Mouse (Mus musculus): ENCODE results near the gene Sys1.

The Sys1 gene

DNA sequence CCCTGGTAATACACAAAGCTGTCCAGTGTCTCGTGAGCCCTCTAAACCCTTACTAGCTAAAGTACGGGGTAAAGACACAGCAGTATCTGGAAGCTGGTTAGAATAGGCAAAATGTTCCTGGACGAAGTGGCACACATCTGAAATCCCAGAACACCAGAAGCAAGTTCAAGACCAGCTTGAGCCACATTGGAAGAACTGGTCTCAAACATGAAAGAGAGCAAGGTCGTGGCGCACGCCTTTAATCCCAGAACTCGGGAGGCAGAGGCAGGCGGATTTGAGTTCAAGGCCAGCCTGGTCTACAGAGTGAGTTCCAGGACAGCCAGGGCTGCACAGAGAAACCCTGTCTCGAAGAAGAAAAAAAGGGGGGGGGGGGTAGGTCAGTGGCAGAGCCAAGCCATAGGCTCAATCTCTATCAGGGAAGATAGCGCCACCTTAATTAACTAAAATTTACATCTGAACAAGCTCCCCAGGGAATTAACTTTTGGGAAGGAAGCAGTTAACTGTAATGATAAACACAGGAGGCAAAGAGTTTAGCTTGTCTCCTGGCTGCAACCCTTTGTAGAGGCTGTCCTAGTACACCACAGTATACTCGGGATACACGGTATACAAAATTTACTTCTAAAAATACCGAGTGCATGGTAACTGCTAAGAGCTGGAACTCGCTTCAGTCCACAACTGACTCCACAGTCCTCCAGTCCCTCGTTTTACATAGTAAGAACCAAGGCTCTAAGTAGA is 26.7 kb upstream of the Sys1 start:
- no peak for TF ChIP-seq GATA4 (IDR thresholded peaks at IDR 0.05; ENCODE audit: insufficient replicate concordance, low read length)

DNA sequence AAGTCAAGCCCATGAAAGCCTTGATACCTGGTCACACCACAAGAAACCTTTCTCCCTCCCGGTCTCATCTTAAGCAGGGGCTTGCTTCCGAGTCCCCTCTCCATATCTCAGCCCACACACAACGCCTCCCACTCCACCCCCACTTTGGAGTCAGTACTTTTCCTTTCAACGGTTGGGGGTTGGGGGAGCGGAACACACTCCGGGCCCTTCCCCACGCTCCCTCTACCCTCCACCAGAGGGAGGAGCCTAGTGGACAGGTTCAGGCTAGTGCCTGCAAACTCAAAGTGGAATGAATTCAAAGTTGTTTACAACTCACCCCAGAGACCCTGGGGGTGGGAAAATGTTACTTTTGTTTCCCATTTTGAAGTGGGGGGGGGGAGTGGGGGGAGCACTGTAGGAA is 26.1 kb upstream of the Sys1 start:
- TF ChIP-seq GATA4 (IDR thresholded peaks at IDR 0.05; ENCODE audit: insufficient replicate concordance, low read length) = no peak

DNA sequence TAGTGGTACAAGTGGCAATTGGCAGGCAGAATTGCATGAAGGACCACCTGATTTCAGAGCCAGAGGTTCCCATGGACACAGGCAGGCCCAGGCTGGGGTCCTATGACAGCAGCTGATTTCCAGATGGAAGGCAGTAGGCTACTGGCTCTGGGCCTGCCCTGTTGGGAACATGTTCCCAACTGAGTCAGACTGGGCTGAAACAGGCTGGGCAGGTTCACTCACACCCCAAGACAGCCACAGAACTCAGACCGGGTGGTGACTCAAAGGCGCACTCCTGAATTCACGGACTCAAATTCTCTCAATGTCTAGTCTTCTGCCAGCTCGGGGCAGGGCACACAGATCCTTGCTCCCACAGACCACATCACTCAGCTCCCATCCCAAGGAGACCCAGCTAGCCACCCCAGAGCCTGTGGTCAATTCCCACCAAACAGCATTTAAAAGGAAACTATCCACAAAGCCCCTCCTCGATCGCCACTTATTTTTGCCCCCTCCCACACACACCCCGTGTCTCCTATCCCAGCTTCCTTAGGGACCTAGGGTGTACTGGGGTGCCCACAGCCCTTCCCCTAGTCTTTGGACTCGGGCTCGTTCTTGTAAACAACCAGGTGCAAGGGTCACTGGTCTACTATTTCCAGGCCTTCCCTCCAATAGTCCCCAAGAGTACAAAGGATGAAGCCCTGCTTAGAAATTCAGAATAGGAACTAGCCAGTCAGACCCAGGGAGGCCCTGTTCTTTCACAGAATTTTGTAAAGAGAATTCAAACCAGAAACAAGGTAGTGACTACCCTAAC is 24.9 kb upstream of the Sys1 start:
- TF ChIP-seq GATA4 (IDR thresholded peaks at IDR 0.05; ENCODE audit: insufficient replicate concordance, low read length) = no peak

DNA sequence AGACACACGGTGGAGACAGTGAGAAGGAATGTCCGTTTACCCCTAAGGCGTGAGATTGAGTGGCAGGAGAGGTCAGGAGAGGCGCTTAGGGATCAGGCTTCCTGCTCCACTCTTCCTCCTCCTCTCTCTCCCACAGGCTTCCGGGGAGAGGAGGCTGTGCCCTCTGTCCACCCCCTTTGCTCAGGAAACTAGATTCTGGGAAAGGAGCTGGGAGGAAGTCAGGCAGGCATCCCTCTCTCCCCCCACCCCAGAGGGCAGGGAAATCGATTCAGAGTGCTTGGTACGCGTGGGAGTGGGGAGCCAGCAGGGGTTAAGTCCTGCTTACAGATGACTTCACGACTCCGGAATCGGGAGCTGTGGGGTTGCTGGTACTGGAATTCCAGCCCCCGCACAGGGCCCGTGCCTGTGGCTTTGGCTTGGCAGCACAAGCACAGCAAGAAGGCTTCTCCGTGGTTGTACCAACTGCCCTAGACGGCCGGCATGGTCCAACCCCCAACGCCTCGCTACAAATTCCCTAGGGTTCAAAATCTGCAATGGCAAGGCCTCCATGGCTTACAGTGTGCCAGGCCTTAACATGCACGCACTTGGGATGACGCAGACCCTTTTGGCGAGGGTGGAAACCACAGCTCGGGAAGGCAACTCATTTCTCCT is 24.1 kb upstream of the Sys1 start:
- TF ChIP-seq GATA4 (IDR thresholded peaks at IDR 0.05; ENCODE audit: insufficient replicate concordance, low read length) = no peak

DNA sequence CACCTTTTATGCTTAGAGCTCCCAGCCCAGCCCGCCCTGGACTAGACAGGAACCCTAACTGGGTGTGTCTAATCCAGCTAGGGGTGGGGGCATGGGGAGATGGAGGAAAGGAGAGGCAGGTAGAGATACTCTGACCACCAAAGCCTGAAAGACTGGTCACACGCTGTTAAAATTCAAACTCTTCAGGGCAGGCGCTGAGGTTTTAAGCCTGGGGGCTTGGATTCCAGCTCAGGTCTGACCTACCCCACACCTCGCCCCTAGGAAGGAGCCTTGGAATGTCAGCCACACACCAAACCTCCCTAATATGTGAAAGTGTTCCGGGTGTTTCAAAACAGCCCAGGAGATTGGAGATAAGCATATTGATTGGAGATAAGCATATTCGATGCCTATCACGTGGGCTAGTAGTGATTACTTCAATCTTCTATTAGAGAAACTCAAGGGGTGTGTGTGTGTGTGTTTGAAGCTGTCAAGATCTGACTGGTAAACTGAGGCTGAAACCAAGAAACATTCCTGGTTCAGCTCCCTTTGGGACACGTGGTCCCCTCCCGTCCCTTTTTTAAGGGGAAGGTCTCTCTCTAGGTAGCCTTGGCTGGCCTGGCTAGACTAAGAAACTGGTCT is 23.4 kb upstream of the Sys1 start:
- peak; percentile 97 for TF ChIP-seq GATA4 (IDR thresholded peaks at IDR 0.05; ENCODE audit: insufficient replicate concordance, low read length)

DNA sequence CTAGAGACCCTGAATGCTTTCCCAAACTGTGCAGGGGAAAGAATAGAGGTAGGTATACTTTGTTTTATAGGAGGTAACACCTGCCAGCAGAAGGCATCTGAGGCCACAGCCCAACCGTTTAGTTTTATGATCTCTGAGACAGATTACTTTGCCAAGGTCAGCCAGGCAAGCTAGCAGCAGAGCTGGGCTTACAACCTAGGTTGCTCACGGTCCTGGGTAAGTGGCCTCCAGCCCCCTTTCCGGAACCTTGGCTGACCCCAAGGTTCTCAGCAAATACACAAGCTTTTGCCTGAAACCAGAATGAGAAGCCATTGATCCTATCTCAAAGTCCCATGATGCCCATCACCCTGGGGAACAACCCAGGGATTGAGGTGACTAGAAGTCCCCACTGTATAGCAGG is 22.1 kb upstream of the Sys1 start:
- TF ChIP-seq GATA4 (IDR thresholded peaks at IDR 0.05; ENCODE audit: insufficient replicate concordance, low read length) = no peak

DNA sequence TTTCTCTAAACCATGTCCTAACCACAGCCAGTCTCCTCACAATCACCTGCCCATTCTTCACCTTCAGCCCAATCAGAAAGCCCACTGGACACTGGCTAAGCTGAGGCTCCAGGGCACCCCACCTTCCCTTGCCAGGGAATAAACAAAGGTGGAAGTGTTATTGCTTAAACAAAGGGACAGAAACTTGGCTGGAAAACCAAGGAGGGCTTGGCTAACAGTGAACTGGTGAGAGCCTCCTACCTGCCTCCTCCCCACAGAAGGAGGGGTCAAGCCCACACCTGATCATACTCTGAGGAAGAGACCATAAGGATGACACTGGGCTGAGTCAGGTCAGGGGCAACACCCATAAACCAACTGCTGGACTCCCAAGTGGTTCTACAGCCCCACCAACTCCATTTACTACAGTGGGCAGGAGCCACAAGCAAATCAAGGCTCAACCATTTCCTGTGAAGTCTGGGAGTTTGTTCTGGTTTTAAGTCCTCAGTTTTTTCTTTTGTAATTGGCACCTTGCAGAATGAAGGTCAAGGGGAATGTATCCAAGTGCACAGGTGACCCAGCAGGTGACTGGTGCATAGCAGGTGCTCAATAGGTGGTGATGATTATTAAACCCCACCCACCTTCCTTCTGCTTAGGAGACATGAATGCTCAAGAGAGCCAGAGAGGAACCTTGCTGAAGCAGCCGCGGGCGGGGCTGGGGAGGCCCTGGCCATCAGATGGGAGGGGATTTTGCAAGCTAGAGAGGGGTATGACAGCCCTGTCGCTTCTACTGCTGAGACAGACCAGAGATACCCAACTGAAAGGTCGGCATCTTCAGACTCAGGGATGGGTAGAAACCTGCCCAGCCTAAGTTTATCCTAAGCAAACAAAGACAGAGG is 21.3 kb upstream of the Sys1 start:
- TF ChIP-seq GATA4 (IDR thresholded peaks at IDR 0.05; ENCODE audit: insufficient replicate concordance, low read length) = no peak

DNA sequence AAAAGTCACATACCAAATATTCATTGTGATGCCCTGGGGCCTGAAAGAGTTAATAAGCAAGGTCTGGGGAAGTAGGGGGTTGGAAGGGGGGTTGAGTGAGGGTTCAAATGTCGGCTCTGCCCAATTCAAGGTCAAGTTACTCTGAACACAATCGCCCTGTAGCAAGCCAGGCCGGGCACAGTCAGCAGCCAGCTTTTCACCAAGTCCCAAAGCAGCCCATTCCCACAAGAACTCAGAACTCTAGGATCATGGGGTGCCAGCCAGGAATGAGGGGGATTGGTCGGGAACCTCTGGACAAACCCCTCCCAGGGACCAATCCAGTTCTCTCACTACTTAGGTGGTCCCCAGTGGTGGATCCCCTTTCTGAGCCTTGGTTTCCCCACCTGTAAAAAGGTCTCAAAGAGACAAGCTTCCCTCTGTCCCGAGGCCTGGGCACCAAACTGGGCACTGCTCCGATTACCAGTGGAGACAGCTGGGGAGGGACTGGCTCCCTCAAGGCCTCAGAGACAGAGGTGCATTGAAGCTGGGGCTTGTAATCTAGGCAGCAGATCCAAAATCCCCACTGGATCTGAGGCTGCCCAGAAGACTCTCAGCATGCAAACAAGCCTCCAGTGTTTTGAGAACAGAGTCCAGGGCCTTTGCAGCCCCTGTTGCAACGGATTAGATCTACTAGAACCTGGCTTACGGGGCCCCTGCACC is 20.4 kb upstream of the Sys1 start:
- no peak for TF ChIP-seq GATA4 (IDR thresholded peaks at IDR 0.05; ENCODE audit: insufficient replicate concordance, low read length)

DNA sequence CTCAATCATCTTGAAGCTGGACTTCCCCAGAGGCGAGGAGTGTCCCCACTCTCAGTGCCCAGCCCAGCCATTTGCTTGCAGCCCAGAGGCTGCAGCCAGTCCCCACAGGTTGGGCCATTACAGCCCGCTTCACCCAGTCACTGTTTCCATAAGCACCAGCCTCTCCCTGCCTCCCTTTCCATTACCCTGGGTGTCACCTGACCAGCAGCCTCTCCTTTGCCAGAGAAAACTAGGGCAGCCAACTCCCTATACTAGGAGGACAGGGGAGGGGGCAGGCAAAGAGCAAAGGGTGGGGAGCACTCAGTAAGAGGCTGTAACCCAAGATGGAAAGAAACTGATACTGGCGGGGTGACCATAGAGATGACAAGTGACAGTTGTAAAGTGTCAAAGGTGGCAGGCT is 19.8 kb upstream of the Sys1 start:
- TF ChIP-seq GATA4 (IDR thresholded peaks at IDR 0.05; ENCODE audit: insufficient replicate concordance, low read length) = no peak

DNA sequence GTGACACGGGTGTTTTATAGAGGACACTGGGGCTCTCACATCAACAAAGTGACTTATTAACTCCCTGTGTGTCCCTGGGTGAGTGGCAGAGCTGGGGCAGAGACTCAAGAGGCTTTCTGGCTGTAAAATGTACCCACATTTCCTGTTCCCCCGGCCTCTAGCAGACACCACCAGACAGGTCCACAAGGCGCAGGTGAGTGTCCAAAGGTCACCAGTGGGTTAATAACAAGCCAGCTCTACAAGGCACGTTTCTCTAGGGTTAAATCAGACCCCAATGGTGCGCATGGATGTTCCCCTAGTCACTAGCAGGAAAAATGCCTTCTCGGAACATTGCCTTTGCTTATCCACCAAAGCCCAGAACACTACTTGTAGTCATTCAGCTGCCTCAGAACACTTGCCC is 19.1 kb upstream of the Sys1 start:
- no peak for TF ChIP-seq GATA4 (IDR thresholded peaks at IDR 0.05; ENCODE audit: insufficient replicate concordance, low read length)

DNA sequence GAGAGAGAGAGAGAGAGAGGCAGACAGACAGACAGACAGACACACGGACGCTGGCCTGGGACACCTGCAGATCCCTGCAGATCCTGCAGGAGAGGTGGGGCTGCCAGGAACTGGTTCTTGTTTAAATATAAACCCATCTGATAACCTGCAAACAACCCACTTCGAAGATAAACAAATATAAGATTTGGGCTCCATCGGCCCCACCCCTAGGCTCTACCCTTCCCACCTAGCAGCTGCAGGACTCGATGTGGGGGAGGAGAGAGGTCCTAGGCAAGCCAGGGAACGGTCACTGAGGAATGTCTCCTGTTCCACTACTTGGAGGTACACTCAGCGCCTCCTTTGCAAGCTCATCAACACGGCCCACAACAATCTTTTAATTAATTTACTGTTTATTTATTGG is 18.5 kb upstream of the Sys1 start:
- no peak for TF ChIP-seq GATA4 (IDR thresholded peaks at IDR 0.05; ENCODE audit: insufficient replicate concordance, low read length)

DNA sequence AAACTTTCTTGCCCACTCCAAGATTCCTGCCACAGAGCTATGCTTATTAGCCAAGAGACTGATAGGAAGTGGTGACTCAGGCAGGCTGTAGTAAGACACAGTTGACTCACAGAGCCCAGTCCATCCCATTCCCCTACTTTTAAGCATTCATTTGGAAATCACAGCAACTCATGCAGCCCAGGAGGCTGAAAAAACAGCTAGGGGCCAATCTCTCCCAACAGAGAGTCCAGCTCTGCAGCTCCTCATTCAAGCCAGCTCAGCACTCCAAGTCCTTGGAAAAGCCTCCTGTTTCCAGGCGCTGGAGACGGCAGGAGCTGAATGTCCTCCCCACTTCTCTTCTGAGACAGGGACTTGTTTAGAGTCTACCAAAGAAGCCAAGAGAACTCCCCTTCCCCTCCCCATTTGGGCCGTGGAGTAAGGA is 17.8 kb upstream of the Sys1 start:
- TF ChIP-seq GATA4 (IDR thresholded peaks at IDR 0.05; ENCODE audit: insufficient replicate concordance, low read length) = no peak

DNA sequence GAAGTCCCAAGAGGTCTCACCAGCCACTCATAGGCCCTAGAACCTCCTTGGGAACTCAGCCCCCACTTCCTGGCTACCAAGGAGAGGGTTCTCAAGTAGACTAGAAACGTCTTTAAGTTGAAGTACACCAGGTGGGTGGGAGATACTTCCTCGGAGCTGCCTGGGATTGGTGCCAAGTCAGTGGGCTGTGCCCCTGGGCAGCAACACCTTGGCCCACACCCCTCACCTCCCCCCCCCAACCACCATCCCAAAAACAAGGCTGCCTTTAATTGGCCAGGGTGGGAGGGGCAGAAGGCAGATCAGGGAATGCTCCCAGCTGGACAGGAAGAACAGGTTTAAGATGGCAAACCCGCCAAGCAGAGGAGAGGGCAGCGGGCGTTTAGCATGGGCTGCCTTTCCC is 16.4 kb upstream of the Sys1 start:
- TF ChIP-seq GATA4 (IDR thresholded peaks at IDR 0.05; ENCODE audit: insufficient replicate concordance, low read length) = no peak

DNA sequence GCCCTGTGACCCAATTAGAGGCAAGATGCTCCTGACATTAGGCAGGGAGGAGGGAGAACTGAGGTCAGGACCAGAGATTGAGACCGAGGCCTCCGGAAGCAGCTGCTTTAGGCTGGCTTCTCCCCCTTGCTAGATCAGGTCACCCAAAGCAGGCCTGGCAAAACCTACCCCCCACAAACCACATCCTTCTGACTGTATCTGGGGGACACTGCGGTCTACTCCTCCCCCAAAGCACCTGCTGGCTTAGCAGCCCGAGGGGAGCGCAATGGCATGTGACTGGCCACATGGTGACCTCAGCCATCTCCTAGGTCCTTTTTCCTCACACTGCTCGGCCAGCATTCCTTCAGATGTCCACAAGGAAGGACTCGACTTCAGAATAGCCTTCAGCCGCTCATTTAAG is 15.6 kb upstream of the Sys1 start:
- no peak for TF ChIP-seq GATA4 (IDR thresholded peaks at IDR 0.05; ENCODE audit: insufficient replicate concordance, low read length)
